Mouse (Mus musculus) midbrain, embryonic 16.5 days (tissue): ENCODE results near the gene Fam180a. TPM values are rescaled to one million over a fixed set of nuclear protein-coding genes. Genes with fewer than 3 reads are reported as not detected.
"Not testable (repeated sequence)": the region's sequence is repeated elsewhere in the genome, so short reads cannot be mapped to it uniquely, and the experiment has no call there.

Experiments
- ATAC-seq: fragments of 200-750 bp; cut with Nextera tagmentation; 2 replicates; pipeline ENCODE4 v1.8.0; 2017; ENCODE audit warnings: moderate TSS enrichment
- H3K27ac ChIP-seq: fragments of 300-500 bp; sonication (generic); 2 replicates; pipeline ENCODE4 v1.5.1; 2014; ENCODE audit warnings: mild to moderate bottlenecking, low read length, mixed read lengths
- H3K27me3 ChIP-seq: fragments of 300-500 bp; sonication (generic); 2 replicates; pipeline ENCODE4 v1.6.1; 2014; ENCODE audit warnings: low read depth, low read length, mixed read lengths; ENCODE audit not compliant: control insufficient read depth, insufficient read depth
- H3K36me3 ChIP-seq: fragments of 300-500 bp; sonication (generic); 2 replicates; pipeline ENCODE4 v1.6.1; 2014; ENCODE audit warnings: mild to moderate bottlenecking, low read length, moderate library complexity, mixed read lengths; ENCODE audit not compliant: control insufficient read depth, insufficient read depth
- H3K4me1 ChIP-seq: fragments of 300-500 bp; sonication (generic); 2 replicates; pipeline ENCODE4 v1.6.1; 2014; ENCODE audit warnings: mild to moderate bottlenecking, low read length, mixed read lengths; ENCODE audit not compliant: control insufficient read depth, insufficient read depth
- H3K4me2 ChIP-seq: fragments of 300-500 bp; sonication (generic); 2 replicates; pipeline ENCODE4 v1.6.1; 2014; ENCODE audit warnings: mild to moderate bottlenecking, low read length, mixed read lengths
- H3K4me3 ChIP-seq: fragments of 300-500 bp; sonication (generic); 2 replicates; pipeline ENCODE4 v1.5.1; 2014; ENCODE audit warnings: low read depth, mild to moderate bottlenecking, low read length, moderate library complexity, mixed read lengths
- H3K9ac ChIP-seq: fragments of 300-500 bp; sonication (generic); 2 replicates; pipeline ENCODE4 v1.6.1; 2014; ENCODE audit warnings: low read depth, low read length, mixed read lengths
- H3K9me3 ChIP-seq: fragments of 300-500 bp; sonication (generic); replicated peaks from 2 replicates; pipeline ENCODE4 v1.6.1; 2014; ENCODE audit warnings: mild to moderate bottlenecking, low read length, mixed read lengths; ENCODE audit not compliant: control insufficient read depth, poor library complexity, severe bottlenecking
- WGBS: fragments of 180-500 bp; shearing (Covaris S2); extraction: QIAGEN DNeasy Blood & Tissue Kit; methylation state at CpG from one replicate; pipeline ENCODE4 v1.1.7; 2014; 5-methylcytosine and 5-hydroxymethylcytosine counted together
- polyA plus RNA-seq: library from polyadenylated mRNA; unstranded; fragments of >200 nt; fragmentation: Nextera tagmentation; extraction: Ambion mirVana; gene quantifications from 2 replicates; pipeline ENCODE4 v1.2.1, GENCODE M21; 2015

The Fam180a gene
- polyA plus RNA-seq, result 1.5 and 1.7 TPM in 2 replicates

- Histone ChIP-seq H3K4me1 (no peaks in the 10 kb centered on the region), H3K4me3 (no peak within 1 kb of the TSS), H3K36me3 (no peaks in the 10 kb centered on the region), H3K9me3 (no peaks in the 10 kb centered on the region), H3K27me3 (no peaks in the 10 kb centered on the region), H3K9ac (no peak within 1 kb of the TSS), H3K27ac (no peak within 1 kb of the TSS), H3K4me2 (no peak within 1 kb of the TSS)
- 84% methylated on average over 9 of the region's 9 CpGs for WGBS
- ATAC-seq, result no peak
Measured at GRCm38 (mm10) chr6:35326111-35326515, at the start of gene Fam180a. Gene Fam180a, minus strand, starts transcription at chr6:35326141.

DNA sequence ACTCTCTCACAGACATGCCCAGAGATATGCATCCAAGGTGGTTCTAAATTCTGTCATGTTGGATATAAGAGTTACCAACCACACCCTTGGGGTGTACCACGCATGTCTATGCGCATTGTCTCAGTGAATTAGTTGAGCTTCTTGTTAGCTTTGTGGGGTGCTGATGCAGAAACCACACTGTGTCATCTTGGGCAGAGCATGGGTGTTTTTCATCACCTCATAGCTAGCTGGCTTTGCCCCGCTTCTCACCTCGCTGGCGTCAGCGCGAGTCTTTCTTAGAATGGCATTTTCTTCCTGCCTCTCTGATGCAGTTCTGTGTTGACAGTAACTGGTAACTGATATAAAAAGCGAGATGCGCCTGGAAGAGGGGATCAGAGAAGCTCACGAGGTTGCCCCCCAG lies 48.1 kb upstream of the Fam180a start:
- Histone ChIP-seq H3K27ac (no peak overlapping the region), H3K9ac (no peak overlapping the region), H3K4me3 (no peak overlapping the region), H3K9me3 (no peaks in the 10 kb centered on the region), H3K27me3 (no peaks in the 10 kb centered on the region), H3K36me3 (no peaks in the 10 kb centered on the region), H3K4me2 (no peak overlapping the region), H3K4me1 (no peaks in the 10 kb centered on the region)
- WGBS, result 91% methylated on average over 10 of the region's 10 CpGs
- ATAC-seq, result no peak

DNA sequence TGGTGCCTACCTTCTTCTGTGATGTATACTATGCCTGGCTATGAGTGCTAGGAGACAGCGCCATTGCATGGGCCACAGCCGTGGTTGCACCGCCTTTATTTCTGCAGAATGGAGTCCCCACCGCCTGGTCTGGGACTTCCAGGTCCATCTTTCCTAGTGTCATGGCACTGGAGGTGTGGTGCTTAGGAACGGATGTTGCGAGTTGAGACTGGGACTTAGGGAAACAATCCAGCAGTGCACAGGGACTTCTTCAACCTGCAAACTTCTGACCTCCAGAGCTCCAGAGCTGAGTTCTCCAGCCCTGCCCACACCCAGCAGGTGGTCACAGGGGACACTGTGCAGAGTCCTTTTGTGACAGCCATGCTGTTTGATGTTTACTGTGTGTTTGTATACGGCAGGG lies 44.4 kb upstream of the Fam180a start:
- no peak for ATAC-seq
- Histone ChIP-seq H3K9me3 (no peaks in the 10 kb centered on the region), H3K36me3 (no peaks in the 10 kb centered on the region), H3K9ac (no peak overlapping the region), H3K27me3 (no peaks in the 10 kb centered on the region), H3K27ac (no peak overlapping the region), H3K4me1 (no peaks in the 10 kb centered on the region), H3K4me2 (no peak overlapping the region), H3K4me3 (no peak overlapping the region)
- WGBS, result 93% methylated on average over 7 of the region's 7 CpGs

DNA sequence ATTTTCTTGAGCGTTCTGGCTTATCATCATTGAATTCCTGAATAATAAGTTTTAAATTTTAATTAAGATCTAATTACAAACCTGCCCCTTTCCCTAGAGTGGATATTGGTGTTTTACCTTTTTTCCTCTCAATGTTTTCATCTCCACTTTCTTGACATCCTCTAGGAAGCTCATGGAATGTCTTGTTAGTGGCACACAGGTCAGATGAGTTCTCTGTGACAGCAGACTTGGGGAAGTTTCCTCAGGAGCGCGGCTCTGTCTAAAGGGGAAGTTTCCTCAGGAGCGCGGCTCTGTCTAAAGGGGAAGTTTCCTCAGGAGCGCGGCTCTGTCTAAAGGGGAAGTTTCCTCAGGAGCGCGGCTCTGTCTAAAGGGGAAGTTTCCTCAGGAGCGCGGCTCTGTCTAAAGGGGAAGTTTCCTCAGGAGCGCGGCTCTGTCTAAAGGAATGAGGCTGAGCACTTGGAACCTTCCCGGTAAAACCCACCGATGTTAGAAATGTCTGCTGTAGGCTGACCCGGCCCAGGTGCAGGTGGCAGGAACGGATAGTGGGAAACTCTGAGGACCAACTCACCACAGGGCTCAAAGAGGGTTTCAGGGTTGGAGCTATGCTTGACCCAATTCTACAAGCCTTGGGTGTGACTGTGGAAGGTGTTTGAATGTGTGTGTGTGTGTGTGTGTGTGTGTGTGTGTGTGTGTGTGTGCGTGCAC lies 43.8 kb upstream of the Fam180a start:
- H3K9ac ChIP-seq, H3K27ac ChIP-seq, H3K4me3 ChIP-seq, H3K4me2 ChIP-seq, ATAC-seq, H3K4me1 ChIP-seq, H3K27me3 ChIP-seq, H3K36me3 ChIP-seq, H3K9me3 ChIP-seq: not testable (repeated sequence)
- WGBS, result 94% methylated on average over 14 of the region's 18 CpGs

GRCm38 (mm10) chr6:35362596-35362995 lies 36.7 kb upstream of the Fam180a start:
- Histone ChIP-seq H3K36me3 (no peaks in the 10 kb centered on the region), H3K9me3 (no peaks in the 10 kb centered on the region), H3K27me3 (no peaks in the 10 kb centered on the region), H3K4me3 (no peak overlapping the region), H3K4me1 (no peaks in the 10 kb centered on the region), H3K9ac (no peak overlapping the region), H3K4me2 (no peak overlapping the region), H3K27ac (no peak overlapping the region)
- ATAC-seq, result no peak
- WGBS, result 74% methylated on average over 9 of the region's 9 CpGs

GRCm38 (mm10) chr6:35355320-35355719 lies 29.4 kb upstream of the Fam180a start:
- H3K36me3 ChIP-seq, result no peaks in the 10 kb centered on the region
- no peak overlapping the region for H3K4me2 ChIP-seq
- no peak overlapping the region for H3K27ac ChIP-seq
- no peaks in the 10 kb centered on the region for H3K27me3 ChIP-seq
- H3K4me1 ChIP-seq, result peaks cover 12% of the 10 kb centered on the region
- 93% methylated on average over 3 of the region's 3 CpGs for WGBS
- no peak for ATAC-seq
- no peak overlapping the region for H3K9ac ChIP-seq
- H3K4me3 ChIP-seq, result no peak overlapping the region
- H3K9me3 ChIP-seq, result no peaks in the 10 kb centered on the region

DNA sequence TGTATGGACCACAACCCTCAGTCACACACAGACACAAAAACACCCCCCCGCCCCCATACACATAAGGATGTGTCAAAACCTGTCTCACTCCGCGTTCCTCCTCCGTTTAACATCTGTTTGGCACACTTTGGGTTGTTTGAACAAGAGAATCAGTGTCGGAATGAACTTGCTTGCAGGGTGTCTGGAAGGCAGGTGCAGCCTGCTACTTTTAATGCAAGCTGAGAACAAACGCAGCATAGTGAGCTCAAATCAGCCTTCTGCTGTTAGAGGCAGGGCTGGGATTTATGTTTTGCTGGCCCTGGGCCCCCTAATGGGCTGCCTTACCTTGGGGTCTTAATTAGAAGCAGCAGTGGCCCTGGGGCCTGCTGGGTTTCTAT lies 28.7 kb upstream of the Fam180a start:
- H3K9ac ChIP-seq, result peak overlapping the region; percentile 46; the same call in 1 of the 2 replicates
- H3K27ac ChIP-seq, result peak overlapping the region; percentile 22; the same call in 1 of the 2 replicates
- no peaks in the 10 kb centered on the region for H3K27me3 ChIP-seq
- H3K9me3 ChIP-seq, result no peaks in the 10 kb centered on the region
- WGBS, result 11% methylated on average over 6 of the region's 6 CpGs
- H3K4me1 ChIP-seq, result peaks cover 12% of the 10 kb centered on the region
- peak; percentile 77; the same call in 1 of the 2 replicates for ATAC-seq
- H3K4me2 ChIP-seq, result peak overlapping the region; percentile 29
- H3K36me3 ChIP-seq, result no peaks in the 10 kb centered on the region
- H3K4me3 ChIP-seq, result no peak overlapping the region

DNA sequence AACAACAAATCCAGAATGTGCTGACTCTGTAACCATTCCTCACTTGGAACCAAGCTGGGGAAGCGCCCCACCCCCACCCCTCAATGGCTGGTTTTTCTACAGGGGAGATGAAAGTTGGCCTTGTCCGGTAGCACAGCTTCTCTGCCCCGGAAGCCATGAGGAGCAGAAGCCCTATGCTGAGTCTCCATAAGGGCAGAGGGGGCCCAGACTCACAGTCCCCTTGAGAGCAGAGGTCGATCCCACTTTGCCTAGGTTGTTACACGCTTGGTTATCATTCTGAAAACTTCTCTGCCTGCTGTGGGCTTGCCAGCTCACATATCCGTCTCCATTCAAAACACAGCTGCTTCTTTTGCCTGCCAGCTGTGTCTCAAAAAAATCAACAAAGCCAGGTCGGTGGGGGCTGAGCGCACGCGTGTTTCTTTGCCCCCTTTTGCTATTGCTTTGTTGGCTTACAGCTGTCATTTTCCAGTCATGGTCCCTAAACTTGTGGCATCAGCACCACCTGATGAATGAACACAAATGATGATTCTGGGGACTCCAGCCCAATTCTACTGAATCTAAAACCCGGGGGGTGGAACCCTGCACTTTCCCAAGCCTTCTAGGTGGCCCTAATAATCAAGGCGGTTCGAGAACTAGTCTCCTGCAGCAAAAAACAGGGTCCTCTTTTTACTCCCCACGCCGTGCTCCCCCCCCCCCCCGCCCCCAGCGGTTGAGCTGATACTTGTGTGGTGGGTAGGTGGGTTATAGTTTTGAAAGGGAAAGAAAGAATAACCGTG lies 28.1 kb upstream of the Fam180a start:
- H3K4me3 ChIP-seq, result no peak overlapping the region
- H3K36me3 ChIP-seq, result no peaks in the 10 kb centered on the region
- ATAC-seq, result no peak
- 5% methylated on average over 16 of the region's 18 CpGs for WGBS
- no peaks in the 10 kb centered on the region for H3K9me3 ChIP-seq
- H3K9ac ChIP-seq, result no peak overlapping the region
- H3K4me1 ChIP-seq, result peaks cover 12% of the 10 kb centered on the region
- peak overlapping the region; percentile 29 for H3K4me2 ChIP-seq
- 0 out of 2 replicates have a peak overlapping the region, but pooled peaks have one; percentile 22 for H3K27ac ChIP-seq
- H3K27me3 ChIP-seq, result no peaks in the 10 kb centered on the region

GRCm38 (mm10) chr6:35353416-35353815 lies 27.5 kb upstream of the Fam180a start:
- H3K27ac ChIP-seq, result no peak overlapping the region
- 67% methylated on average over 5 of the region's 5 CpGs for WGBS
- H3K4me3 ChIP-seq, result no peak overlapping the region
- H3K27me3 ChIP-seq, result no peaks in the 10 kb centered on the region
- no peaks in the 10 kb centered on the region for H3K36me3 ChIP-seq
- no peak for ATAC-seq
- no peak overlapping the region for H3K9ac ChIP-seq
- no peak overlapping the region for H3K4me2 ChIP-seq
- H3K4me1 ChIP-seq, result peaks cover 12% of the 10 kb centered on the region
- H3K9me3 ChIP-seq, result no peaks in the 10 kb centered on the region
